Mouse (Mus musculus): ENCODE measurements around the gene Parm1.

Gene Parm1

GRCm38 (mm10) chr5:91654331-91655048, 137.1 kb downstream of the Parm1 start:
- DNase-seq (ENCODE audit: low spot score in 2 of 2) = no peak

GRCm38 (mm10) chr5:91655263-91655662, 137.8 kb downstream of the Parm1 start:
- DNase-seq (ENCODE audit: low spot score in 2 of 2) = no peak

- DNase-seq (ENCODE audit: low spot score in 2 of 2) = no peak
These were observed 145.3 kb downstream of the Parm1 start for GRCm38 (mm10) chr5:91662715-91663114.

GRCm38 (mm10) chr5:91667127-91667526, 149.7 kb downstream of the Parm1 start:
- no peak for DNase-seq (ENCODE audit: low spot score in 2 of 2)

- DNase-seq (ENCODE audit: low spot score in 2 of 2) = no peak
These were observed 151.8 kb downstream of the Parm1 start for GRCm38 (mm10) chr5:91669235-91669634.

Measured in urinary bladder, postnatal 4 days (tissue).